Mouse (Mus musculus): Measurements from ENCODE around the gene Trpm5. TPM values are rescaled to one million over a fixed set of nuclear protein-coding genes. Genes with fewer than 3 reads are reported as not detected.

The Trpm5 gene
- polyA plus RNA-seq, 1 experiment from 2014 or later = 0.70 TPM

DNA sequence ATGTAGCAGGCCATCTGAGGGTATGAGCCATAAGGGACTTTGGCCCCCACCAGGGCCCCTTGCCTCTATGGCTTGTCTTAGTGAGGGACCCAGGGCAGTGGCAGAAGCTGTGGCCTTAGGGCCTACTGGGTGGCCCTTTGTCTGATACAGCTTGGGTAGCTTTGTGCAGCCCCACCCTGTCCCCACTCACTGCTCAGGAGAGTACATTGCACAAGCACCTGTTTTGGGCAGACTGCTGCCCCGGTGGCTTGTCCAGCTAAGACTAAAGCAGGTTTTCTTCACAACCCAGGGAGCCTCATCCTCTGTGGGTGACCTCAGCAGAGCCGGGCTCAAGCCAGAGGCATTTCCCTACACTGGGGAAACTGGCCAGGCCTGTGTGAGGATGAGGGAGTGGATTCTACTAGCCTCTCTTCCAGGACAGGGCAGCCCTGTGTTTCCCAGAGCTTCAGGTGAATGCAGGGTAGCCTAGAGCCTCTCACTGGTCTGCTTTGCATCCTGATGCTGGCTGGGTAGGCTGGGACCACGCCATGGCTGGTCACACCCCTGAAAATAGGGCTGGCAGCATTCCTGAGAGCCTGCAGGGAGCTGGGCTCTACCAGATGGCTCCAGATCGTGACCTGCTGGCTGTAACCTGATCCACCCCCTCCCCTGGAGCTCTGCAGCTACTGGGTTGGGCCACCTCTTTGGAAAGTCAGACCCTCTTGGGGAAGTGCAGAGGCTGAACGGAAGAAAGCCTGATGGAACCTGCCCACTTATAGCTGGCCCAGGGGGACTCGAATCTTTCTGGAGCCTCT is 29.6 kb upstream of the Trpm5 start:
- Histone ChIP-seq H3K4me2 (no peak overlapping the region), H3K36me3 (ENCODE audit: control insufficient read depth, insufficient read depth, low read length) (no peaks in the 10 kb centered on the region), H3K27me3 (ENCODE audit: control insufficient read depth, insufficient read depth, low read length) (no peaks in the 10 kb centered on the region; the same call in 1 of the 2 replicates), H3K4me1 (ENCODE audit: control insufficient read depth, insufficient read depth, low read length) (0 out of 2 replicates have a peak, but pooled peaks cover 2% of the 10 kb centered on the region), H3K9ac (ENCODE audit: low read length) (no peak overlapping the region; the same call in 1 of the 2 replicates), H3K9me3 (ENCODE audit: control insufficient read depth, low read length) (no peaks in the 10 kb centered on the region), H3K4me3 (ENCODE audit: low read depth, low read length) (no peak overlapping the region), H3K27ac (ENCODE audit: low read depth, low read length) (no peak overlapping the region)
- 9% methylated on average over 6 of the region's 6 CpGs for WGBS
- DNase-seq (ENCODE audit: low spot score, missing footprints) (peak; percentile 87), ATAC-seq (ENCODE audit: low FRiP score) (0 out of 2 replicates have a peak, but pooled peaks have one; percentile 40)

DNA sequence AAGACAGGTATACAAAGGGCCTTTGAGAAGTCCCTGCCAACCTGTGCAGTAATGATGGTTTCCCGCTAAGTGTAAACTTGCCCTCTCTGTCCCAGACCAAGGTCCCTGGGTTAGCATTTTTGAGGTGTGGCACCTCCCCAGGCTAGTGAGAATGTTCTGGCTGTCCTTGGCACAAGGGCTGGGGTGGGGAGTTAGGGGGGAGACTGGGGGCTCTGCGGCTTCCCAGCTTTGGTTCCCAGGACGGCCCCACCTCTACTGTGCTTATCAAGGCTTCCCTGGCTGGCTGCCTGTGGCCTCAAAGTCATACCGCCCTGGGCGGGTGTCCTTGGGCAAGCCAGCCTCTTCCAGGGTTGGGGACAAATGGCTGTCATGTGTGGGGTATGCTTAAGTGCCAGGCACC is 27.7 kb upstream of the Trpm5 start:
- Histone ChIP-seq H3K4me1 (ENCODE audit: control insufficient read depth, insufficient read depth, low read length) (0 out of 2 replicates have a peak, but pooled peaks cover 2% of the 10 kb centered on the region), H3K4me3 (ENCODE audit: low read depth, low read length) (no peak overlapping the region), H3K4me2 (no peak overlapping the region), H3K27ac (ENCODE audit: low read depth, low read length) (no peak overlapping the region), H3K9me3 (ENCODE audit: control insufficient read depth, low read length) (no peaks in the 10 kb centered on the region), H3K36me3 (ENCODE audit: control insufficient read depth, insufficient read depth, low read length) (no peaks in the 10 kb centered on the region), H3K9ac (ENCODE audit: low read length) (no peak overlapping the region), H3K27me3 (ENCODE audit: control insufficient read depth, insufficient read depth, low read length) (no peaks in the 10 kb centered on the region; the same call in 1 of the 2 replicates)
- ATAC-seq (ENCODE audit: low FRiP score) (no peak), DNase-seq (ENCODE audit: low spot score, missing footprints) (no peak)
- 84% methylated on average over 5 of the region's 5 CpGs for WGBS

DNA sequence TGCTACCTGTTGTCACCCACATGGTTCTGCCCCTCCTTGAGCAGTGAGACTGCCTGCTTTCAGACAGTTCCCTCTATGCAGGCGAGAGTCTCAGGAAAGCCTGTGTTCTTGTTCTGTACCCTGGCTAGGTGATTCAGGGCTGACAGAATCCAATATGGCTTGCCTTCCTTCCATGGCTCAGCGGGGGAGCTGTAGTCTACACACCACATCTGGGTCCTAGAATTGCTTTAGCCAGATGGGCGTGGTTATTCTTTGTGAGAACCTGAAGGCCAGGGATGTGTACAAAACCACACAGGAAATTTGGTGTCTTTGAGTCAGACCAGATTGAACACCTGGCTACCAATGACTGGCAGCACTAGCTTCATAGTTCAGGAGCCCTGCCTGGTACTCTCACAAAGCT is 25.4 kb upstream of the Trpm5 start:
- WGBS = 81% methylated on average over 3 of the region's 3 CpGs
- no peak overlapping the region for H3K27ac ChIP-seq (ENCODE audit: low read depth, low read length)
- DNase-seq (ENCODE audit: low spot score, missing footprints) = no peak

DNA sequence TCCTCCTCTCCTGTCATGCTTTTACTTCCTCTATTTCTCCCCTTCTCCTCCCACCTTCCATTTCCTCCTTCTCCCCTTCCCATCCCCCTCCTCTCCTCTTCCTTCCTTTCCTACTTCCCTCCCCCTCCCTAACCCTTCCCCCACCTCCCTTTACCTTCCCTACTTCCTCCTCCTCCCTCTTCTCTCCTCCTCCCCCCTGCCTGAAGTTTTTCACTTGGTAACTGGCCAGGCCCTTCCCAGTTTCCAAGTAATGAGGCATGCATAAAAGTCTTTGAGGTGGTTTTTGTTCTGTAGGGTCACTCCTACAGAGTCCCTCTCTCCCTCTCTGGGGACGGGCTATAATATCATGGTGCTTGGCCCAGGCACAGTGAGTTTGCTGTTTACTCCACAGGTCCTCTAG is 25.0 kb upstream of the Trpm5 start:
- H3K4me3 ChIP-seq (ENCODE audit: low read depth, low read length) = no peak overlapping the region
- H3K9me3 ChIP-seq (ENCODE audit: control insufficient read depth, low read length) = no peaks in the 10 kb centered on the region
- DNase-seq (ENCODE audit: low spot score, missing footprints) = no peak
- H3K27ac ChIP-seq (ENCODE audit: low read depth, low read length) = no peak overlapping the region
- H3K36me3 ChIP-seq (ENCODE audit: control insufficient read depth, insufficient read depth, low read length) = no peaks in the 10 kb centered on the region
- no peak for ATAC-seq (ENCODE audit: low FRiP score)
- 42% methylated on average over 1 of the region's 1 CpGs for WGBS
- no peak overlapping the region for H3K9ac ChIP-seq (ENCODE audit: low read length)
- no peak overlapping the region for H3K4me2 ChIP-seq
- H3K4me1 ChIP-seq (ENCODE audit: control insufficient read depth, insufficient read depth, low read length) = 0 out of 2 replicates have a peak, but pooled peaks cover 2% of the 10 kb centered on the region
- no peaks in the 10 kb centered on the region; the same call in 1 of the 2 replicates for H3K27me3 ChIP-seq (ENCODE audit: control insufficient read depth, insufficient read depth, low read length)

More for the DNA sequence above, 25.4 kb upstream of the Trpm5 start:
- Histone ChIP-seq H3K27me3 (ENCODE audit: control insufficient read depth, insufficient read depth, low read length) (no peaks in the 10 kb centered on the region; the same call in 1 of the 2 replicates), H3K36me3 (ENCODE audit: control insufficient read depth, insufficient read depth, low read length) (no peaks in the 10 kb centered on the region), H3K4me1 (ENCODE audit: control insufficient read depth, insufficient read depth, low read length) (0 out of 2 replicates have a peak, but pooled peaks cover 2% of the 10 kb centered on the region), H3K9ac (ENCODE audit: low read length) (no peak overlapping the region), H3K9me3 (ENCODE audit: control insufficient read depth, low read length) (no peaks in the 10 kb centered on the region), H3K4me3 (ENCODE audit: low read depth, low read length) (no peak overlapping the region), H3K4me2 (no peak overlapping the region)
- ATAC-seq (ENCODE audit: low FRiP score) = no peak

DNA sequence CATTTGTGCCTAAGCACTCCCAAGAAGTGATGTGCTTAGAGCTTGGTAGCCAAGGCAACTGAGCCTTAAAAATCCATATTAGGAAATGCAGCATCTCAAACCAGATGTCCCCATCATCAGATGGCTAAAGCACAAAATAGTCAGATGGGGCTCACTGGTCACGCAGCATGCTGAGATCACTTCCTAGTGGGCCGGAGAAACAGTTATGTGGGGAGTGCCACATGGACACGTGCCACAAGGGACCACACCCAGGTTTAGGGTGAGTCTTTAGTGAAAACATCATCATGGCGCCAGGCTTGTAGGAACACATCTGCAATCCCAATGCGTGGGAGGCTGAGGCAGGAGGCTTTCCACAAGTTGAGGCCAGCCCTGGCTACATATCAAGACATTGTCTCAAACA is 22.1 kb upstream of the Trpm5 start:
- Histone ChIP-seq H3K27me3 (ENCODE audit: control insufficient read depth, insufficient read depth, low read length) (no peaks in the 10 kb centered on the region), H3K4me1 (ENCODE audit: control insufficient read depth, insufficient read depth, low read length) (no peaks in the 10 kb centered on the region), H3K36me3 (ENCODE audit: control insufficient read depth, insufficient read depth, low read length) (no peaks in the 10 kb centered on the region), H3K4me2 (no peak overlapping the region), H3K9me3 (ENCODE audit: control insufficient read depth, low read length) (no peaks in the 10 kb centered on the region), H3K27ac (ENCODE audit: low read depth, low read length) (no peak overlapping the region), H3K9ac (ENCODE audit: low read length) (no peak overlapping the region), H3K4me3 (ENCODE audit: low read depth, low read length) (no peak overlapping the region)
- DNase-seq (ENCODE audit: low spot score, missing footprints) (no peak), ATAC-seq (ENCODE audit: low FRiP score) (no peak)
- WGBS = 83% methylated on average over 5 of the region's 5 CpGs

DNA sequence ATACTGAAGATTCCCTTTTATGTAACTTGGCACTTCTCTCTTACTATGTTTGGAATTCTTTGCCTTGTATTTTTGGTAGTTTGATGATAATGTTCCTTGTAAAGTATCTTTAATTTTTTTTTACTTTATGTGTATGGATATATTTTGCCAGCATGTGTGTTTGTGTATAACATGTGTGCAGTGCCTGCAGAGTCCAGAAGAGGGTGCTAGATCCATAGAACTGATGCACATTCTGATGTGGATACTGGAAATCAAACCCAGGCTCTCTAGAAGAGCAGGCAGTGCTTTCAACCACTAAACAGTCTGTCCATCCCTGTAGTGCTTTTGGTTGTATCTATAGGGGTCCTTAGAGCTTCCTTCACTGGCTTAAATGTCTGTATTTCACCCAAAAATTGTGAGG is 20.3 kb upstream of the Trpm5 start:
- ATAC-seq (ENCODE audit: low FRiP score) (no peak), DNase-seq (ENCODE audit: low spot score, missing footprints) (no peak)
- Histone ChIP-seq H3K4me1 (ENCODE audit: control insufficient read depth, insufficient read depth, low read length) (no peaks in the 10 kb centered on the region), H3K9ac (ENCODE audit: low read length) (no peak overlapping the region), H3K4me2 (no peak overlapping the region), H3K36me3 (ENCODE audit: control insufficient read depth, insufficient read depth, low read length) (no peaks in the 10 kb centered on the region), H3K27me3 (ENCODE audit: control insufficient read depth, insufficient read depth, low read length) (no peaks in the 10 kb centered on the region), H3K27ac (ENCODE audit: low read depth, low read length) (no peak overlapping the region), H3K4me3 (ENCODE audit: low read depth, low read length) (no peak overlapping the region), H3K9me3 (ENCODE audit: control insufficient read depth, low read length) (no peaks in the 10 kb centered on the region)

DNA sequence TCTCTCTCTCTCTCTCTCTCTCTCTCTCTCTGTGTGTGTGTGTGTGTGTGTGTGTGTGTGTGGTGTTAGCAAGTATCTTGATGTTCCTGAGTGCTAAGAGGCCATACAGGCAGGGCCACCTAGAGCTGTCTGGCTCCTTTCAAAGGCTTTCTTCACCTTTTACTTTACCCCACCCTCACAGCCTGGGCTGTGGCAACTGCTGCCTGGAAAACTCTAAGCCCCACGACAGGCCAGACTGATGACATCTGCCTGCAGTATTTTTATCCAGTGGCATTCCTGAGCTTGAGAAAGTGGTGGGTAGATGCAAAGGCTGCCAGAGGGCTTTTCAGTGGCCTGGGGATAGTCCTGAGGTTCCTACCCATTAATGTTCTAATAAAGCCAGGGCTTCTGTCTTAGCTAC is 18.0 kb upstream of the Trpm5 start:
- H3K9ac ChIP-seq (ENCODE audit: low read length) = no peak overlapping the region
- 58% methylated on average over 1 of the region's 1 CpGs for WGBS
- DNase-seq (ENCODE audit: low spot score, missing footprints) (no peak), ATAC-seq (ENCODE audit: low FRiP score) (no peak)
- no peaks in the 10 kb centered on the region for H3K9me3 ChIP-seq (ENCODE audit: control insufficient read depth, low read length)
- no peak overlapping the region for H3K4me3 ChIP-seq (ENCODE audit: low read depth, low read length)
- H3K4me2 ChIP-seq = no peak overlapping the region
- H3K27ac ChIP-seq (ENCODE audit: low read depth, low read length) = no peak overlapping the region
- H3K27me3 ChIP-seq (ENCODE audit: control insufficient read depth, insufficient read depth, low read length) = peaks cover 15% of the 10 kb centered on the region
- H3K4me1 ChIP-seq (ENCODE audit: control insufficient read depth, insufficient read depth, low read length) = peaks cover under 1% of the 10 kb centered on the region; the same call in 1 of the 2 replicates
- H3K36me3 ChIP-seq (ENCODE audit: control insufficient read depth, insufficient read depth, low read length) = no peaks in the 10 kb centered on the region

DNA sequence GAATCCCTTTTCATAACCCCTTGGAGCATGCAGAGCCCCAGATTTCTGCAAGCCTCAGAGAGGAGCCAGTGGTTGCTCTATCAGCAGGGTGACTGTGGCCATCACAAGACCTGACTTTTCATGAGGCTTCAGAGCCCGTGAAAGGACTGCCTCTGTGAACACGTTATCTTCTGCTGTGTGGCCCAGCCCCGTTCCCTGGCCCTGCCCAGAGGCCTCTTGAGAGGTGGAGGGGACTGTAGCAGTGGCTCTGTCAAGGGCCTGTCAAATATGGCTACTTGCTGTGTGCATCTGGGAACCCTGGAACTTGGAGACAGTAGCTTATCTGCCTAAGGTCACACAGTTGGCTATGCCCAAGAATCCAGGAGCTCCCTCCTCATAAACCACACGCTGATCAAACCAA is 17.3 kb upstream of the Trpm5 start:
- Histone ChIP-seq H3K4me1 (ENCODE audit: control insufficient read depth, insufficient read depth, low read length) (peaks cover 3% of the 10 kb centered on the region), H3K4me3 (ENCODE audit: low read depth, low read length) (no peak overlapping the region), H3K4me2 (no peak overlapping the region), H3K27ac (ENCODE audit: low read depth, low read length) (no peak overlapping the region), H3K36me3 (ENCODE audit: control insufficient read depth, insufficient read depth, low read length) (no peaks in the 10 kb centered on the region), H3K9me3 (ENCODE audit: control insufficient read depth, low read length) (no peaks in the 10 kb centered on the region), H3K27me3 (ENCODE audit: control insufficient read depth, insufficient read depth, low read length) (peaks cover 21% of the 10 kb centered on the region), H3K9ac (ENCODE audit: low read length) (no peak overlapping the region)
- no peak for ATAC-seq (ENCODE audit: low FRiP score)
- WGBS = 76% methylated on average over 4 of the region's 4 CpGs
- DNase-seq (ENCODE audit: low spot score, missing footprints) = no peak

DNA sequence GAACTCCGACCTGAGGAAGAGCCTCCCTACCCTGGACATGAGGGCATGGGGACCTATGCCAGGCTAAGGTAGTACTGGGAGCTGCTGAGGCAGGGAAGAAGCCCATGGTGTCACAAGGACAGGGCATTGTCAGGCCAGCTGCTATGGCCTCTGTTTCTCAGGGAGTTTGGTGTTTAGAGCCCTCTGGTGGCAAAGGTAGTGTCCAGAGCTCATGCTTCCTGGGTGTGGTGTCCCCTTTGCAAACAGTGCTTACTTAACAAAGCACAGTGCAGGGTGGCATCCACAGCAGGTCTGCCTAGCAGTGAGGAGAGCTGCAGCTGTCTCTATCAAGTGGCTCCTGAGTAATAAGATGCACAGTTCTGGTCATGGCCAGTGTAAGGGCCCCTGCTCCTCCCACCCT is 16.4 kb upstream of the Trpm5 start:
- peaks cover 31% of the 10 kb centered on the region for H3K27me3 ChIP-seq (ENCODE audit: control insufficient read depth, insufficient read depth, low read length)
- no peak overlapping the region for H3K4me3 ChIP-seq (ENCODE audit: low read depth, low read length)
- H3K4me2 ChIP-seq = no peak overlapping the region
- peaks cover 3% of the 10 kb centered on the region for H3K4me1 ChIP-seq (ENCODE audit: control insufficient read depth, insufficient read depth, low read length)
- DNase-seq (ENCODE audit: low spot score, missing footprints) (no peak), ATAC-seq (ENCODE audit: low FRiP score) (no peak)
- no peaks in the 10 kb centered on the region for H3K9me3 ChIP-seq (ENCODE audit: control insufficient read depth, low read length)
- no peak overlapping the region for H3K27ac ChIP-seq (ENCODE audit: low read depth, low read length)
- H3K36me3 ChIP-seq (ENCODE audit: control insufficient read depth, insufficient read depth, low read length) = no peaks in the 10 kb centered on the region
- no peak overlapping the region for H3K9ac ChIP-seq (ENCODE audit: low read length)
- WGBS = 55% methylated on average over 1 of the region's 1 CpGs

Data from midbrain, embryonic 11.5 days (tissue).